Mouse (Mus musculus): Measurements from ENCODE around the gene Zbtb45. TPM values are rescaled to one million over a fixed set of nuclear protein-coding genes. Genes with fewer than 3 reads are reported as not detected.

Gene Zbtb45
- total and polyA plus RNA-seq, 2 experiments from 2014 or later: 29.3 to 32.8 TPM

- no peak for DNase-seq
- 91% methylated on average over 13 of the region's 13 CpGs for WGBS
- H3K9me3 ChIP-seq (ENCODE audit: low read length): no peaks in the 10 kb centered on the region
- no peak overlapping the region for H3K27ac ChIP-seq (ENCODE audit: low read depth, low read length)
- H3K4me1 ChIP-seq (ENCODE audit: insufficient read depth): 0 out of 2 replicates have a peak, but pooled peaks cover 3% of the 10 kb centered on the region
- TF ChIP-seq CTCF (IDR thresholded peaks at IDR 0.05; ENCODE audit: low read depth): no peak
- peaks cover 8% of the 10 kb centered on the region; the same call in 1 of the 2 replicates for H3K36me3 ChIP-seq (ENCODE audit: insufficient read depth)
- no peak overlapping the region for H3K4me2 ChIP-seq (ENCODE audit: low read depth)
- ATAC-seq: no peak
- H3K4me3 ChIP-seq (ENCODE audit: low read depth, low read length): no peak overlapping the region
- H3K9ac ChIP-seq: no peak overlapping the region
- no peaks in the 10 kb centered on the region for H3K27me3 ChIP-seq (ENCODE audit: insufficient read depth, low read length)
Observed at GRCm38 (mm10) chr7:13053001-13053400, 43.2 kb upstream of the Zbtb45 start.

DNA sequence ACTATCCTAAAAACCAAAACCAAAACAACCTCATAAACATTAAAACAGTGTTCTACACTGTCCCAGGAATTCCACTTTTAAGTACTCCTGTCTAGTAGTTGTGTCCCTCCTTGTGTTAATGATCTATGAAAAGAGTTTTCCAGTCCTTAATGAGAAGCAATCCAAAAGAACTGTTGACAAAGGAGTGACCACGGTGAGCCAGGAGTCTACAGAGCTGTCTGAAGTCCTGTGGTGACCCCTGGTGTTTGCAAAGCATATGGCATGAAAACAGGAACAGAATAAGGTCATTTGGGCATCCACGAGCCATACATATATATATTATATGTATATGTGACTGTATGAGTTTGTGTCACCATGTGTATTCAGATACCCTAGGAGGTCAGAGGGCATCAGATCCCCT, 36.2 kb upstream of the Zbtb45 start:
- ATAC-seq (peak; percentile 15; the same call in 1 of the 2 replicates), DNase-seq (peak; percentile 53)
- H3K4me3 ChIP-seq (ENCODE audit: low read depth, low read length): no peak overlapping the region
- peaks cover 10% of the 10 kb centered on the region for H3K27me3 ChIP-seq (ENCODE audit: insufficient read depth, low read length)
- no peaks in the 10 kb centered on the region for H3K36me3 ChIP-seq (ENCODE audit: insufficient read depth)
- no peaks in the 10 kb centered on the region for H3K9me3 ChIP-seq (ENCODE audit: low read length)
- 9% methylated on average over 2 of the region's 2 CpGs for WGBS
- peak; percentile 71 for TF ChIP-seq CTCF (IDR thresholded peaks at IDR 0.05; ENCODE audit: low read depth)
- no peak overlapping the region for H3K4me2 ChIP-seq (ENCODE audit: low read depth)
- H3K4me1 ChIP-seq (ENCODE audit: insufficient read depth): peaks cover 3% of the 10 kb centered on the region
- H3K27ac ChIP-seq (ENCODE audit: low read depth, low read length): no peak overlapping the region
- H3K9ac ChIP-seq: no peak overlapping the region

GRCm38 (mm10) chr7:13044254-13044625, 34.4 kb upstream of the Zbtb45 start:
- Histone ChIP-seq H3K4me2 (ENCODE audit: low read depth) (peak overlapping the region; percentile 91), H3K36me3 (ENCODE audit: insufficient read depth) (no peaks in the 10 kb centered on the region), H3K27me3 (ENCODE audit: insufficient read depth, low read length) (peaks cover 10% of the 10 kb centered on the region), H3K27ac (ENCODE audit: low read depth, low read length) (no peak overlapping the region), H3K4me1 (ENCODE audit: insufficient read depth) (peaks cover 3% of the 10 kb centered on the region), H3K9me3 (ENCODE audit: low read length) (no peaks in the 10 kb centered on the region), H3K9ac (peak overlapping the region; percentile 64), H3K4me3 (ENCODE audit: low read depth, low read length) (peak overlapping the region; percentile 43)
- 3% methylated on average over 23 of the region's 23 CpGs for WGBS
- ATAC-seq (peak; percentile 16; the same call in 1 of the 2 replicates), DNase-seq (no peak)
- no peak for TF ChIP-seq CTCF (IDR thresholded peaks at IDR 0.05; ENCODE audit: low read depth)

GRCm38 (mm10) chr7:13043445-13044253, 33.8 kb upstream of the Zbtb45 start:
- peak overlapping the region; percentile 43 for H3K4me3 ChIP-seq (ENCODE audit: low read depth, low read length)
- 5% methylated on average over 86 of the region's 88 CpGs for WGBS
- 0 out of 2 replicates have a peak overlapping the region, but pooled peaks have one; percentile 29 for H3K27ac ChIP-seq (ENCODE audit: low read depth, low read length)
- H3K4me1 ChIP-seq (ENCODE audit: insufficient read depth): peaks cover 6% of the 10 kb centered on the region
- H3K9ac ChIP-seq: peak overlapping the region; percentile 64
- H3K4me2 ChIP-seq (ENCODE audit: low read depth): peak overlapping the region; percentile 91
- ATAC-seq (peak; percentile 61), DNase-seq (peak; percentile 65)
- H3K36me3 ChIP-seq (ENCODE audit: insufficient read depth): no peaks in the 10 kb centered on the region
- peaks cover 10% of the 10 kb centered on the region for H3K27me3 ChIP-seq (ENCODE audit: insufficient read depth, low read length)
- H3K9me3 ChIP-seq (ENCODE audit: low read length): no peaks in the 10 kb centered on the region
- no peak for TF ChIP-seq CTCF (IDR thresholded peaks at IDR 0.05; ENCODE audit: low read depth)

DNA sequence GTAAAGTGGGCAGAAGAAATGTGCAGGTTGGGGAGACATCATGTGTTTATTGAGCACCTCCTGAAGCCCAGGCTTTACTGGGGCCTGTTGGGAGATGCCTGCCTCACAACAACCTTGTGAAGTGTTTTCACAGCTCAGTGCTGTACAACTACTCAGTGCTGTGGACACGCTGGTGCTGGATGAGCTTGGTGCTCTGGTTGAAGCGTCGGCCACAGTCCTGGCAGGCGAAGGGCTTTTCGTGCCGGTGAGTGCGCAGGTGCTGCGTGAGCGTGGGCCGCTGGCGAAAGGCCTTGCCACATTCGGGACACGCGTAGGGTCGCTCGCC, 33.2 kb upstream of the Zbtb45 start:
- Histone ChIP-seq H3K27me3 (ENCODE audit: insufficient read depth, low read length) (peaks cover 10% of the 10 kb centered on the region), H3K9me3 (ENCODE audit: low read length) (no peaks in the 10 kb centered on the region), H3K36me3 (ENCODE audit: insufficient read depth) (no peaks in the 10 kb centered on the region), H3K27ac (ENCODE audit: low read depth, low read length) (no peak overlapping the region), H3K9ac (peak overlapping the region; percentile 64; the same call in 1 of the 2 replicates), H3K4me2 (ENCODE audit: low read depth) (peak overlapping the region; percentile 91), H3K4me1 (ENCODE audit: insufficient read depth) (peaks cover 7% of the 10 kb centered on the region), H3K4me3 (ENCODE audit: low read depth, low read length) (peak overlapping the region; percentile 43; the same call in 1 of the 2 replicates)
- ATAC-seq (no peak), DNase-seq (no peak)
- WGBS: 47% methylated on average over 16 of the region's 16 CpGs
- TF ChIP-seq CTCF (IDR thresholded peaks at IDR 0.05; ENCODE audit: low read depth): no peak

- TF ChIP-seq CTCF (IDR thresholded peaks at IDR 0.05; ENCODE audit: low read depth): no peak
- H3K9ac ChIP-seq: 0 out of 2 replicates have a peak overlapping the region, but pooled peaks have one; percentile 1
- 81% methylated on average over 6 of the region's 6 CpGs for WGBS
- H3K9me3 ChIP-seq (ENCODE audit: low read length): no peaks in the 10 kb centered on the region
- peaks cover 7% of the 10 kb centered on the region for H3K4me1 ChIP-seq (ENCODE audit: insufficient read depth)
- ATAC-seq (no peak), DNase-seq (no peak)
- no peaks in the 10 kb centered on the region for H3K36me3 ChIP-seq (ENCODE audit: insufficient read depth)
- H3K27ac ChIP-seq (ENCODE audit: low read depth, low read length): no peak overlapping the region
- no peak overlapping the region for H3K4me2 ChIP-seq (ENCODE audit: low read depth)
- peaks cover 10% of the 10 kb centered on the region for H3K27me3 ChIP-seq (ENCODE audit: insufficient read depth, low read length)
- no peak overlapping the region for H3K4me3 ChIP-seq (ENCODE audit: low read depth, low read length)
Observed at GRCm38 (mm10) chr7:13042511-13042910, 32.7 kb upstream of the Zbtb45 start.

DNA sequence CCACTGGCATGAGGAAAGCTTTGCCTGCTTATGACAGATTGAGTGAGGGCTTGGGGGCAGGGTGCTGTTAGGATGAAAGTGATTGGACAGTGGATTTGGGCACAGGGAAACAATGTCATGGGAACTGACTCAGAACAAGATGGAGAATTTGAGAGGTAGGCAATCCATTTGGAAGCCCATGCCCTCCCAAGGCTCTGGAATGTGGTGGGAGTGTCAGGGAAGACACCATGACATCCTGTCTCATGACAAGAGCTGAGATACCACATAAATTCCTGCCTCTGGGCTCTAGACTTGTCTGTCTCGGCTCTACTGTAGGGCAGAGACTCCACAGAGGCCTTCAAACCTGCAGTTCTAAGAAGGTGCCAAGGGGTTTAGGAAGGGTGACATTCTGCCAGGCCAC, 31.4 kb upstream of the Zbtb45 start:
- ATAC-seq (no peak), DNase-seq (no peak)
- Histone ChIP-seq H3K4me3 (ENCODE audit: low read depth, low read length) (no peak overlapping the region), H3K27me3 (ENCODE audit: insufficient read depth, low read length) (peaks cover 10% of the 10 kb centered on the region), H3K4me2 (ENCODE audit: low read depth) (no peak overlapping the region), H3K36me3 (ENCODE audit: insufficient read depth) (peaks cover 4% of the 10 kb centered on the region; the same call in 1 of the 2 replicates), H3K4me1 (ENCODE audit: insufficient read depth) (peaks cover 14% of the 10 kb centered on the region), H3K27ac (ENCODE audit: low read depth, low read length) (no peak overlapping the region), H3K9ac (no peak overlapping the region), H3K9me3 (ENCODE audit: low read length) (no peaks in the 10 kb centered on the region)
- no peak for TF ChIP-seq CTCF (IDR thresholded peaks at IDR 0.05; ENCODE audit: low read depth)
- WGBS: 71% methylated on average over 1 of the region's 1 CpGs

Measured in forebrain, postnatal 0 days (tissue).